Mouse (Mus musculus) yolk sac, embryonic 10.5 days (tissue): ENCODE results near the gene Clta.

Source experiments
- DNase-seq: peaks from one replicate; pipeline ENCODE4 v3.0.0-alpha.2; 2017; ENCODE audit warnings: low spot score

Clta gene

DNA sequence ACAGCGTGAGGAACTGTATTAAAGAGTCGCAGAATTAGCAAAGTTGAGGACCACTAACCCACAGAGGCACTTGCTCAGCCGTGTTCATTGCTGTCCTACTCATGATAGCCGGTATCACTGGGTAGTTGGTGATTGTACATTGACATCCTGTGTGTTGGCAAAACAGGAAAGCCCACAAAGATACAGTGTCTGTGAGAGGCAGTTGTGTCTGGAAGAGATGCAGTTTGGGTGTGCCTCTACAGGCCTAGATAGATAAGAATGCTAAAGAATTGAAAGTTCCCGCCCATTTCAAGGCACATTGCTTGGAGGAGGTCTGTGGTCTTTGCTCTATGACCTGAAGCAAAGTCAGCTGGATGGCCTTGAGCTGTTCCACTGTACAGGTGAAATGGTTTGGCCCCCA lies at the start of gene Clta:
TSS of gene Clta (plus strand) at position 327 of the 400 bp plus-strand sequence.
- peak; percentile 25 for DNase-seq

DNA sequence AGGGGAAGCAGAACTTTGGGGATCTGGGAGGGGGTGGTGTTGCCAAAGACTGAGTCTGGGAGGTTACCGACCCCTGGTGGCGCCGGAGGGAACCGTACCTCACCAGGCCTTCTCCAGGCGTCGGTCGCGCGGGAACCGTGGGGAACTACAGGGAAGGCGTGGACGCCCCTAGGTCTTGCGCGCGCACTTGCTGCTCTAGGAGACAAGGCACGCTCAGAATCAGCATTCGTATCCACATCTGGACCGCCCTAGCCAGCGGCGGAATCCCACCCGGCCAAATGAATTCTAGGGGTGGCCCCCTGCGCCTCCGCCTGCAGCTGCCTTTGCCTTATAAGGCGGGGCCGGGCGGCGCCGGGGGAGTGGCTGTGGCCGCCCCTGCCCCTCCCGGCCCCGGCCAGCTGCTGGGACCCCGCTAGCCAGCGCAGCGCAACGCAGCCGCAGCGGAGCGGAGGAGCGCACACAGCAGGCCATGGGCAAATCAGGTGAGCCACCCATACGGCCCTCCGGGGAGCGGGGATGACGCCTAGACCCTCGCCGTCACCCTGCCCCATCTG lies 46.9 kb upstream of the Clta start, which contains the start of gene Glipr2:
TSS of gene Glipr2 (plus strand) at position 110 of the 554 bp plus-strand sequence.
- peak; percentile 79 for DNase-seq

DNA sequence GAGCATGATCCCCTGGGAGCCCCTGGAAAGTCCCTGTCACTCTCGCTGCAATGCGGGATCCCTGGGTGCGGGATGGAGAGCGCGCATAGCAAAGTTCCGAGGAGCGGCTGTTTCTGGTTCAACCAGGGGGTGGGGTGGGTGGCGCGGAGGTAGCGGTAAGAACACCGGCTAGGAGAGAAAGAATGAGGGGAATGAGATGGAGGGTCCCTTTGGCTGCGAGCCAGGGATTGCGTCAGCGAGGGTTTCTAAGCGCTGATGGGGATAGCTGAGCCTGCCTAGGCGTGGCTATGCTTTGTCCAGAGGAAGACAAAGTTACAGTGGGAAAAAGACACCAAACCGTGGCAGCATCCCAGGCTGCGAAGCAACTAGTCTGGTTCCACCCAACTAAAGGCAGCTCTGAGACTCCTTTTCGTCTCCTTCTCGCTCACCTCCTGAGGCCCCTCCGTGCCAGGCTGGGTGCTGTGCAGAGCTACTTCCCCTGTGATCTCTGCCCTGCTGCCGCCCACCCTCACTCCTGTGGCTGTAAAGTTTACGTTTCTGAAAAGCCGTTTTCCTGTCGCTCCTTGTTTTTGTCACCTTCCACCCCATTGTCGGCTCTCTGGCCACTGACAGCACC lies 46.3 kb upstream of the Clta start:
- DNase-seq: peak; percentile 61

DNA sequence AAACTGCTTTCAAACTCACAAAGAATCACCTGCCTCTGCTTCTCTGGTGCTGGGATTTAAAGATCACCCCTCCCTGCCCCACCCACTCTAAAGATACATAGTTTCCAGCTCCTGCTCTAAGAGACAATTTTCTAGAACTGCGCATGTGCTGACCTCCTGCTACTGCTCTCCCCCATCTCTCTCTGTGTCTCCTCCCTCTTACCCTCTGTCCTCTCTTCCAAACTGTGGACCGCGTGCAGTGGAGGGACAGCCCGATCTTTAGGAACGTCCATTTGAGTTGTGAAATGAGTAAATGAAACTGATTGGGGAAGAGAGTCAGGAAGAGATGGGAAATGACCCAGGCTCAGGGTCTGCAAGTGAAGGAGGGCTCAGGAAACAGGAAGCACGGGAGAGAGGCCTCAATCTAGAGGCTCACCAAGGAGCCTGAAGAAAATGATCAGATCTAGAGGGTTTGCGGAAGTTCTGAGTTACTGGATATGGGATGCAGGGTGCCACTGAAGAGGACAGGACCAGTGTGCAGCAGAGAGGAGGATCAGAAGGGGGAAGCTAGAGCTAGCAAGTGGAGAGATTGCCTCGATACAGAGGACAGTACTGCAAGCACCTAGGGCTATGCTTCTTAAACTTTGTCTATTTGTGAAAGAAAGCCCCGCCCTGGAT lies 44.6 kb upstream of the Clta start:
- DNase-seq: no peak

DNA sequence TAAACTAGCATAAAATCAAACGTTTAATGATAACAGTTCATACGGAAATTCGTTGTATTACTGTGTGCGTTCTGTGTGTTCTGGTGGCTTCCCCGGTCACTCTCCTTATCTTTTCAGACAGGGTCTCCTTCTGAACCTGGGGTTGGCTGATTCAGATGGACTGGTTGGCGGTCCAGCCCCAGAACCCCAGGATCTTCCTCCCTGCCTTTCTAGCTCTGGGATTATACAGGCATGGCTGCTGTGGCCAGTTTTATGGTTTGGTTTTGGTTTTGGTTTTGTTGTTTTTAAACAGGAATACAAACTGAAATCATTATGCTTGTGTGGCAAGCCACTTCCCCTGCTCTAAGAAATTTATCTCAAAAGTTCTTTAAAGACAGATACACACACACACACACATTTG lies 44.0 kb upstream of the Clta start:
- no peak for DNase-seq

DNA sequence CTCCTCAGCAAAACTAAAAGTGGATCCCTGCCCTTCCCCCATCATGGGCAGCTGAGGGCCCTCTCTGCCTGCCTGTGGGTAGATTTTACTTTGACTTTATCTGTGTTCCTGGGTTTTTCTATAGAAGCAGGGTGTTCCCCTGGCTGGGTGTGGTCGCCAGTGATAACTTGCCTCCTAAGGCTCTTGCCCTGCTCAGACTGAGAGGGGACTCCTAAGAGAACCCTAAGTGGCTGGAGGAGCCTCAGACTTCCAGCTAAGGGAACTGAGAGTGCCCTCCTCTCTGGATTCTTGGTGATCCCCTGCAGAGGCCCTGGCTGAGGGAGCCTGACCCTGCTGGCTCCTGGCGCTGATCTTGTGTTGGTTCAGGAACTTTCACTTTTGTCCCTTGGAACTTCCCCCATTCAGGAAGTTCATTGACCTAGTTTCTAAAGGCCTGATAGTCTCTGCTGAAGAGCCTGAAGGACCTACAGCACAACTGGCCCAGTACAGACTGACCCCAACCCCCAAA lies 39.9 kb upstream of the Clta start:
- peak; percentile 19 for DNase-seq

DNA sequence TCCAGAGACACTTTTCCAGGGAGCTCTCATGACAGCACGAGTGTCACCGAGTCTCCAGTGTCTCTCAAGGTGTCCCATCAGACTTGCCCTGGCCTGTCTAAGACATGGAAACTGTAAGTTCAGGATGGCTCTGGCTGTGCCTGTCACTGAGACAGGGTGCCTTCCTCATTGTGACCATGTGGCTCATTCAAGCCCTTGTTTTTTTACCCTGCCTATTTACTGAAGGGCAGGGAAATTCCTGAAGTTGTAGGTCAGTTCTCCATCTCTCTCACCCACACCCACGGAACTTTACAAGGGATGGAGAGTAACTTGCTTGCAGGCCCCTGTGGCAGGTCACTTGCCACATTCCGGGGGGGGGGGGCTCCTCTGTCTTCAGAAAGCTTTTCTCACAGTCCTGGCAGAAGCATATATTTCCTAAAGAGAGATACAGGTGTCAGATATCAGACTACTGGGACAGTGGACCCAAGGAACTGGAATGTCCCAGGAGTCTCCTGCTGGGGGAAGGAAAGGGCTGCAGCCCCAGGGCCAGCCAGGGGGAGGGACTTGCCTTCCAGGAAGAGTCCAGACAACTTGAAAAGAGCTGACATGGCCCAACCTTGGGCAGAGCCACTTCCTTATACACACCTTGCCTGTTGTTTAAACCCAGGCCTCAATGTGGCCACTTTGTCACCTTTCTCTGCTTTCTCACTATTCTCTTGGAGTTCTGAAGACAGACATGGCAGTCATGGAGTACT lies 39.1 kb upstream of the Clta start:
- DNase-seq: no peak

DNA sequence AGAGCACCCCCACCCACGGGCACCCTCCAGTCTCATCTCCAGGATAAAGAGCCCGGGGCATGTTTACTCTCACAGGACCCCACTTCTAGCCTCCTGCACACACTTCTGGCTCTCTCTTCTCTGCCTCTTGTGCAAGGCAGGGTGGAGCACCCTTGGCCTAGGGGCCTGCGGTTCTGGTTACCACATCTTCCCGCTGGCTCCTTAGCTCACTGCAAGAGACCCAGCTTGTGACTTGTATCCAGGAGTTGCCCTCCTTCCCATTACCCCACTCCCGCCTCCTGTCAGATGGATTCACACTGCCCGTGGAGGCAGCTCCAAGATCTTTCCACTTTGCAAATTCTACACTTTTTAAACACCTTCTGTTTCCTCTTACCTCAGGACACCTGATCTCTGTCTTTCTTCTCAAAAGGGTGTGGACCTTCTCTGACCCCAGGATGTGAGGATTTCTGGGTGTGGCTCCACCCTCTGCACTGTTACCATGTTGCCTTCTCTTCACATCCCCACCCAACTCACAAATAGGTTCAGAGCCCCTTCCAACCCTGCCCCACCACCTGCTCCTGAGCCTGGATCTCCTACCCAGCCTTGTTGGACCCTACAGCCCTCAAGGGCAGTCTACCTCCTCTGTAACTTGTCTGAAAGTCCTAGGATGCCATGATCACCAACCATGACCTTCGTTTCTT lies 38.3 kb upstream of the Clta start:
- no peak for DNase-seq

DNA sequence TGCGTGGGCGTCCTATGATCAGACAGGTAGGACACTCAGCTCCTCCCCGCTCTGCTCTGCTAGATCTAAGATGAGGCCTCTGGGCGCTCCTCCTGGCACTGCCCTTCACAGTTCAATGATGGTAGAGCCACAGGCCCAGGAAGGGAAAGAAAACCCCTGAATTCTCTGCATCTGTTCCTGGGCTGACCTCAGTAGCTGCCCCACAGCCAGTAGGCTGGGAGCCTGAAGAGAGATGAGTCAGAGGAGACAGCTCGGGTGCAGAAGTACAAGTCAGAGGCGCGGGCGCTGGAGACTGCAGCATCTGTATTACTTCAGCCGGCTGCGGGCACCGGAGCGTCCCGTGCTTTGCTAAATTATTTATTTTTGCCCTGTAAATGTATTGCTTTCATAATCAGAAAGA lies 35.6 kb upstream of the Clta start:
- DNase-seq: no peak

DNA sequence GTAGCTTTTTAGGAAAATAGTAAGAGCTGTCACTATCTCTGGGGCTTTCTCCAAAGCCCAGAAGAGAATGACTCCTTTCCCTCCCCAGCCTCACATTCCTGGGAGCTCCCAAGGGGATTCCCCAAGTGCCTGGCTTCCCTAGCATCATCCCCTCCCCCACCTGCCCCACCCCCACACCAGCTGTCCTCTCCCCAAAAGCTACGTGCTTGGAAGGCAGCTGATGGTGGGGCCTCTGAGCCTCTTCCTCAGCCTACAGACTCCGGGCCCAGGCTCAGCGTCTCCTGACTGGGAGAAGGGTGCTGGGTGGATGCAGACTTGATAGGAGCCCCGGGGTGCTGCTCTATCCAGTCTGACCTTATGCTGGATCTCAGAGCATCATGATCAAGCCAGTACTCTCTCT lies 34.9 kb upstream of the Clta start:
- peak; percentile 36 for DNase-seq

DNA sequence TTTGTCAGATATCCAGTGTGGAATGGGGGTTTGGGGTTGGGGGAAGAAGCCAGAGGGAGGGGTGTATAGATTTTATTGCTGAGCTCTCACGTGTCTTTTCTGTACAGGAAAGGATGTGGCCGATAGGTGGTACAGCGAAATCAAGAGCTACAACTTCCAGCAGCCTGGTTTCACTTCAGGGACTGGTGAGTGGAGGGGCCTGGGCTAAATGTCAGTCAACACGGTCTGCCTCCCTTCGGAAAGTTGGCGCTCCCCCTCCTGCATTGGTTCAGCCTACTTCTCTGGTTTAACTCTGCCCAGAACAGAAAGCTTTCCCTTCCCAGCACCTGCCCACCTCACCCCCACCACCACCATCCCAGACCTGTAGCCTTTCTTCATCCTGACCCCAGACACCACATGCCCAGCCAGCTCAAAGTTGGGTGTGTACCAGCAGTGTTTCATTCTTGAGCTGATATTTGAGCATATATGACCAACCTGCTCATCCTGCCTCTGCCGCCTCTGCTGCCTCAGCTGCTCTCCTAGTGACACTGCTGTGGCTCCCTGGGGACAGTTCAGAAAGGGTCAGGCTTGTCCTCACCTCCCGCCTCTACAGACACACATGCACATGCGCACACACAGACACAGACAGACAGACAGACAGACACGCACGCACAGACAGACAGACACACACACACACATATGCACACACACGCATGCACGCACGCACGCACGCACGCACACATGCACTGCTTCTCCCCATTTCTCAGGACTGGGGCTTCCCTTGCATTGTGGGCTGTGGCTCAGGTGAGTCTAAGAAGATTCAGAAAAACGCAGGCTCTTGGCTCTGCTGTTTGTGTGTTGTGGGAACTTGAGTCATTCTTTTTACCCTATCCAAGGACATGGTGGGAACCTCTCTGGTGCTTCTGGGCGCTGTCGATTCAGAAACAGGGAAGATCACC lies 33.6 kb upstream of the Clta start:
- DNase-seq: no peak

DNA sequence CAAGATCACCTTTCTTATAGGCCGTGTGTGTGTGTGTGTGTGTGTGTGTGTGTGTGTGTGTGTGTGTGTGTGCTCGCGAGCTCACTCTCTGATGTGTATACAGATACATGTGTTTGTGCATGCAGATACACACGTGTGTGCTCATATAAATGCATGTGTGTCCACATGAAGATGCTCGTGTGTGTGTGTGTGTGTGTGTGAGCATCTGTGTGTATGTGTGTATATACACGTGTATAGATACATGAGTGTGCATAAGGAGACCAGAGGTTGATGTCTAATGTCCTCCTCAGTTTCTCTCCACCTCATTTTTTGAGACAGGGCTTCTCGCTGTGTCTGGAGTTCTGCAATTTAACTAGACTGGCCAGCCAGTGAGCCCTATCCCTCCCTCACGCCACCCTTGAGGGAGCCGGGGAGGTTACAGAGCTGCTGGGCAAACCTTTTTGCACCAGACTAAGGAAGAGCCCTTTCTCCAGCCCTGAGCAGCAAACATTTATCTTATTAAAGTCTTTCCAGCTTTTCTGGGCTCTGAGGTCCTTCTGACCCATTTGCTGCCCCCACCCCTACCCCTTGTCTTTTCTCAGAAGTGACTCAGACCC lies 32.6 kb upstream of the Clta start:
- no peak for DNase-seq

DNA sequence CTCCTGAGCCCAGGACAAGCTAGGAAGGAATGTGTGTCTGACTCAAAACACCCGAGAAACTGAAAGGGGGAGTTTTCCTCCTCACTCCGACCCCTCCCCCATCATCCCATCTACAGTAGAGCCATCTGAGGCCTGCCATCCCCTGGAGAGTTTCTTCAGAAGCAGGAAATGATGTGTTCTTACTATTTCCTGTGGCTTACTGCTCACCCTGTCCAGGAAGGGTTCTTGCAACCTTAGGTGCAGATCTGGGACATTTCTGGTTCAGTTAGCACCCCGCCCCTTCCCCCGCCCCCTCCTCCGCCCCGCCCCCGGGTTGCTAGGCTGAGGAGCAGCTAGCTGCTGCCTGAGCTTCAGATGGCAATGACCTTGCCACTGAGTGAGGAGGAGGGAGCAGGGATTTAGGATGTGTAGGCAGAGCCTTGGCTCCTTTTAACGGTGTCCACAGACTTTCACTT lies 32.1 kb upstream of the Clta start:
- peak; percentile 71 for DNase-seq

DNA sequence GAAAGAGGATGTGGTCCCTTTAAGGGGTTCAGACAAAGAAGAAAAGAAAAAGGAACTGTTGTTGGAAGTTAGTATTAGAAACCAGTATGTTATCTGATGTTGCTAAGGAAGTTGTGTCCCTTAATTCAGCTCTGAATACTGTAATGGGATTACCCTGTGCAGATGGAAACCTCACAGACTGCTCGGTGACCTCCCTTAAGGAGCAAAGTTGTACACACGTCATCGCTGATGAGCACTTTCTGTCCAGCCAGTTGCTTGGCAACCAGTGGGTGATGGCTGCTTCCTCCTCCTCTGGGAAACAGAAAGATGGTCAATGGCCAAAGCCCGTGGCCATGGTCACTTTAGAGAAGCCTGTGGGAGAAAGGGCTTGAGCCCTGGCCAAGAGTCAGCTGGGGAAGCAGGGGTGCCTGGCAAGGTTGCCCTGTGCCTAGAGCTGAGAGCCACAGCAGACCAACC lies 30.7 kb upstream of the Clta start:
- DNase-seq: no peak

DNA sequence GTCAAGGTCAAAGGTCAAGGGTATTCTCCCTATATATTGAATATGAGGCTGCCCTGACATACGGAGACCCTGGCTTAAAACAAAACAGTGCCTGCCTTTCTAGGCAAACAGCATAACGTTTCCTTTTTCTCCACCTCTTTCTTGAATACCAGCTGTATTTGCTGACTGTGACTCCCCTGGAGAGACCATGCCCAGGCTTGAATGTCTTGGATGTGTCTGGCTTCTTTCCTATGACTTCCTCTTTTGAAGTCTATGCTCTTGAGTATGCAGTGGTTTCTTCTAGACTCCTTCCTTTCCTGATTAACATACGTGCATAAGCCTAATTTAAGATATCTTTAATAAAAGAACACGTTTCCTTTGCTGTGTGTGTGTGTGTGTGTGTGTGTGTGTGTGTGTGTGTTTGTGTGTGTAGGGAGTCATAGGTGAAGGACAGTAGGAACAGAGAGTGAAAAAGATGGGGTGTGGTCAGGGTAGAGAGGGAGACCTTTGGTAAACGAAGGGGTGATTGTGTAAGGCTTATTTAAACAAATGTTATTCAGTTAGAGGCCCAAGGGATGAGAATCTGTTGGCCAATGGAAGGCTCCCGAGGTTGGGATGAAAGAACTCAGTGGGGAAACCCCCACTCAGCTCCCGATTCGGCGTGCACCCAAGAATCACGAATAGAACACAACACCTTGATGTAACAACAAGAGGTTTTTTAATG lies 29.2 kb upstream of the Clta start:
- no peak for DNase-seq

DNA sequence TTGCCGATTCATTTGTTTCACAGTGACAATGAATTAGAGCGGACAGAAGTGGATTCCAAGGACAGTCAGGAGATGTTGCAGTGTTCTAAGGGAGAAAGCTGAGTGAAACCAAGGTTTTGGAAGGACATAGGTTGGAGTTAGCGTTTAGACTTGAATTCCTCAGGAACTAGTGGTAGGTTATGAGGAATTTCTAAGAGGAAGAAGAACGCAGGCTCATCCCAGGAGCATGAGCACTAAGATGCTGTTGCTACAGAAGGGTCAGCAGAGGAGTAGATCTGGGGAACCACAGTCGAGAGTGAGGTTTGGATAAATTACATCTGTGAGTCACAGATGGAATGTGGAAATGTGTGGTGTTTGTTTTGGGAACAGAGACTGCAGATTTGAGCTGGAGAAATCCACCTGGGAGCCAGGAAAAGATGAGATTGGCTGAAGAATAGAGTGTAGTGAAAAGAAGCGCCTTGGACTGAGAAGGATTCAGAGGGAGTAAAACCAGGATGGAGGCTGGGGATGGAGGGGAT lies 28.0 kb upstream of the Clta start:
- no peak for DNase-seq

DNA sequence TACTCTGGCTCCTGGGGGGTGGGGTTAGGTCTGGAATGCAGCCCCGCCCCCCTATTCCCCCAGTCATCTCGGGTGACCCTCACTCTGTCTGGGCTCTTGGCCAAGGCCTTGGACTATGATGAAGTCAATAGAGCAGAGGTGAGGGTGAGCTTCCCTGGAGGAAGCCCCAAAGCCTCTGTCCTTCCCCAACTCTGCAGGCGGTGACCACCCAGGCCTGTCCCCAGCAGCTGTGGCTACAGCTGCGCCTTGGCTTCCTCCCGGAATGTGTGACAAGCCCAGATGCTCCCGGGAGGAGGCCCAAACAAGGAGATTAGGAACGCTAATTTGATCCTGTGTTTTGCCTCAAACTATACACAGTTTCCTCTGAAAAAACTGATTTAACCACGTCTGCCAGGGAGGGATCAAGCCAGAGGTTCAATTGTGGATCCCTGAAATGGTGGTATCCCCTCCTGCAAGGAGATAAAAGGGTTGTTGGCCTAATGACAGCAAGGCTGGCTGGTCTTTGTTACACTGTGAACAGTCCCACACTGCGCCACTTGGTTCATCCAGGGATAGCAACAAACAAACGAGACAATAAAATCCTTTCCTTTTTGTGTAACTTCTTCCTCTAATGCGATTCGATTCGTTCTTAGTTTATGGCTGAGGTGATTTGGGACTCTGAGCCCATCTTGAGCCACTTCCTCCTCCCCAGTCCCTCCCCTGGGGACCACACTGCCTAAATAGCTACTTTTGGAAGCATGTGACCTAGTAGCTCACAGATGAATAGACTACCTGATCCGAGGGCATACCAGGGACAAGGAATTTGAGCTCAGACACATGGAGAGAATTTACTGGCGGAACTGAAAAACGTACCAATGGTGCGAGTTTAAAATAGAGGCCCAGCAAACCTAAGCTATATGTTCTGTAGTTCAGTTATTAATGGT lies 25.5 kb upstream of the Clta start:
- DNase-seq: no peak

DNA sequence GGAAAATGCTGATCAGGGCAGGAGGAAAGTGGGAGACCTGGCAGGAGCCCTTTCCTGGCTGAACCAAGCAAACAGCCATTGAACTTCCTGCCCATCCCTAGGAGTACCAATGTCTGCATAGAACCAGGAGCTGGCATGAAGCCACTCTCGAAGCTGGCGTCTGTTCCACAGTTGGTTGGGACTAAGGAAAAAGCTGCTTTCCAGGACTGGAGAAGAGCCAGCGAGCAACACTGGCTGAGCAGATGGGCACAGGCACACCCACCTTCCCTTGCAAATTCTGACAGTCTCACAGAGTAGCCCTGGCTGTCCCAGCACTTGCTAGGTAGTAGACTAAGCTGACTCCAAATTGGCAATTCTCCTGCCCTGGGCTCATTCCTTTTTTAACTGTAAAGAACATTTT lies 24.5 kb upstream of the Clta start:
- DNase-seq: no peak
